Mouse (Mus musculus): ENCODE data around the gene Cacul1. TPM values are rescaled to one million over a fixed set of nuclear protein-coding genes. Genes with fewer than 3 reads are reported as not detected.

Cacul1 gene
- polyA plus RNA-seq, 1 experiment from 2014 or later, result 30.9 TPM

- Histone ChIP-seq H3K9ac (ENCODE audit: low read depth, low read length) (no peak overlapping the region), H3K4me3 (ENCODE audit: low read depth, low read length) (no peak overlapping the region), H3K4me1 (replicated peaks; ENCODE audit: control insufficient read depth, insufficient read depth, low read length) (no peaks in the 10 kb centered on the region), H3K4me2 (replicated peaks; ENCODE audit: low read depth, low read length) (no peak overlapping the region), H3K36me3 (ENCODE audit: control insufficient read depth, insufficient read depth, low read length) (no peaks in the 10 kb centered on the region), H3K27ac (ENCODE audit: low read depth, low read length) (no peak overlapping the region), H3K9me3 (ENCODE audit: control insufficient read depth, low read length) (no peaks in the 10 kb centered on the region), H3K27me3 (ENCODE audit: control insufficient read depth, insufficient read depth, low read length) (no peaks in the 10 kb centered on the region)
- ATAC-seq (ENCODE audit: low FRiP score) (no peak), DNase-seq (ENCODE audit: low spot score) (no peak)
- WGBS, result 90% methylated on average over 3 of the region's 3 CpGs
Measured at GRCm38 (mm10) chr19:60524678-60525077, 56.1 kb downstream of the Cacul1 start.

- no peak overlapping the region for H3K27ac ChIP-seq (ENCODE audit: low read depth, low read length)
- H3K9me3 ChIP-seq (ENCODE audit: control insufficient read depth, low read length), result no peaks in the 10 kb centered on the region
- no peak overlapping the region for H3K9ac ChIP-seq (ENCODE audit: low read depth, low read length)
- H3K4me3 ChIP-seq (ENCODE audit: low read depth, low read length), result no peak overlapping the region
- H3K36me3 ChIP-seq (ENCODE audit: control insufficient read depth, insufficient read depth, low read length), result no peaks in the 10 kb centered on the region
- no peak overlapping the region for H3K4me2 ChIP-seq (replicated peaks; ENCODE audit: low read depth, low read length)
- H3K4me1 ChIP-seq (replicated peaks; ENCODE audit: control insufficient read depth, insufficient read depth, low read length), result no peaks in the 10 kb centered on the region
- DNase-seq (ENCODE audit: low spot score), result no peak
- WGBS, result 95% methylated on average over 3 of the region's 3 CpGs
- ATAC-seq (ENCODE audit: low FRiP score), result no peak
- H3K27me3 ChIP-seq (ENCODE audit: control insufficient read depth, insufficient read depth, low read length), result no peaks in the 10 kb centered on the region
Measured at GRCm38 (mm10) chr19:60520131-60520530, 60.7 kb downstream of the Cacul1 start.

- no peak for ATAC-seq (ENCODE audit: low FRiP score)
Measured at GRCm38 (mm10) chr19:60515064-60515463, 65.8 kb downstream of the Cacul1 start.

GRCm38 (mm10) chr19:60513431-60513830 lies 67.4 kb downstream of the Cacul1 start:
- H3K4me1 ChIP-seq (replicated peaks; ENCODE audit: control insufficient read depth, insufficient read depth, low read length), result no peaks in the 10 kb centered on the region
- H3K9me3 ChIP-seq (ENCODE audit: control insufficient read depth, low read length), result no peaks in the 10 kb centered on the region
- no peaks in the 10 kb centered on the region for H3K36me3 ChIP-seq (ENCODE audit: control insufficient read depth, insufficient read depth, low read length)
- H3K27ac ChIP-seq (ENCODE audit: low read depth, low read length), result no peak overlapping the region
- H3K4me3 ChIP-seq (ENCODE audit: low read depth, low read length), result no peak overlapping the region
- H3K4me2 ChIP-seq (replicated peaks; ENCODE audit: low read depth, low read length), result no peak overlapping the region
- WGBS, result 59% methylated on average over 3 of the region's 3 CpGs
- H3K27me3 ChIP-seq (ENCODE audit: control insufficient read depth, insufficient read depth, low read length), result no peaks in the 10 kb centered on the region
- DNase-seq (ENCODE audit: low spot score) (no peak), ATAC-seq (ENCODE audit: low FRiP score) (no peak)
- no peak overlapping the region for H3K9ac ChIP-seq (ENCODE audit: low read depth, low read length)

More at GRCm38 (mm10) chr19:60515064-60515463, 65.8 kb downstream of the Cacul1 start:
- Histone ChIP-seq H3K4me1 (replicated peaks; ENCODE audit: control insufficient read depth, insufficient read depth, low read length) (no peaks in the 10 kb centered on the region), H3K36me3 (ENCODE audit: control insufficient read depth, insufficient read depth, low read length) (no peaks in the 10 kb centered on the region), H3K4me2 (replicated peaks; ENCODE audit: low read depth, low read length) (no peak overlapping the region), H3K27me3 (ENCODE audit: control insufficient read depth, insufficient read depth, low read length) (no peaks in the 10 kb centered on the region), H3K9ac (ENCODE audit: low read depth, low read length) (no peak overlapping the region), H3K4me3 (ENCODE audit: low read depth, low read length) (no peak overlapping the region), H3K9me3 (ENCODE audit: control insufficient read depth, low read length) (no peaks in the 10 kb centered on the region), H3K27ac (ENCODE audit: low read depth, low read length) (no peak overlapping the region)
- DNase-seq (ENCODE audit: low spot score), result no peak
- WGBS, result 76% methylated on average over 2 of the region's 2 CpGs

- Histone ChIP-seq H3K27me3 (ENCODE audit: control insufficient read depth, insufficient read depth, low read length) (no peaks in the 10 kb centered on the region), H3K4me1 (replicated peaks; ENCODE audit: control insufficient read depth, insufficient read depth, low read length) (no peaks in the 10 kb centered on the region), H3K9me3 (ENCODE audit: control insufficient read depth, low read length) (no peaks in the 10 kb centered on the region), H3K4me2 (replicated peaks; ENCODE audit: low read depth, low read length) (no peak overlapping the region), H3K4me3 (ENCODE audit: low read depth, low read length) (no peak overlapping the region), H3K36me3 (ENCODE audit: control insufficient read depth, insufficient read depth, low read length) (no peaks in the 10 kb centered on the region), H3K9ac (ENCODE audit: low read depth, low read length) (no peak overlapping the region), H3K27ac (ENCODE audit: low read depth, low read length) (no peak overlapping the region)
- DNase-seq (ENCODE audit: low spot score) (no peak), ATAC-seq (ENCODE audit: low FRiP score) (no peak)
Measured at GRCm38 (mm10) chr19:60500209-60500608, 80.6 kb downstream of the Cacul1 start.

GRCm38 (mm10) chr19:60497171-60497570 lies 83.7 kb downstream of the Cacul1 start:
- H3K36me3 ChIP-seq (ENCODE audit: control insufficient read depth, insufficient read depth, low read length), result no peaks in the 10 kb centered on the region
- DNase-seq (ENCODE audit: low spot score), result no peak
- H3K27me3 ChIP-seq (ENCODE audit: control insufficient read depth, insufficient read depth, low read length), result no peaks in the 10 kb centered on the region
- H3K9ac ChIP-seq (ENCODE audit: low read depth, low read length), result no peak overlapping the region
- no peak overlapping the region for H3K27ac ChIP-seq (ENCODE audit: low read depth, low read length)
- no peak overlapping the region for H3K4me2 ChIP-seq (replicated peaks; ENCODE audit: low read depth, low read length)
- ATAC-seq (ENCODE audit: low FRiP score), result no peak
- no peaks in the 10 kb centered on the region for H3K4me1 ChIP-seq (replicated peaks; ENCODE audit: control insufficient read depth, insufficient read depth, low read length)
- no peak overlapping the region for H3K4me3 ChIP-seq (ENCODE audit: low read depth, low read length)
- no peaks in the 10 kb centered on the region for H3K9me3 ChIP-seq (ENCODE audit: control insufficient read depth, low read length)
- 73% methylated on average over 4 of the region's 4 CpGs for WGBS

- ATAC-seq (ENCODE audit: low FRiP score), result no peak
- Histone ChIP-seq H3K4me3 (ENCODE audit: low read depth, low read length) (no peak overlapping the region), H3K4me1 (replicated peaks; ENCODE audit: control insufficient read depth, insufficient read depth, low read length) (no peaks in the 10 kb centered on the region), H3K9ac (ENCODE audit: low read depth, low read length) (no peak overlapping the region), H3K27me3 (ENCODE audit: control insufficient read depth, insufficient read depth, low read length) (no peaks in the 10 kb centered on the region), H3K36me3 (ENCODE audit: control insufficient read depth, insufficient read depth, low read length) (no peaks in the 10 kb centered on the region), H3K27ac (ENCODE audit: low read depth, low read length) (no peak overlapping the region), H3K4me2 (replicated peaks; ENCODE audit: low read depth, low read length) (no peak overlapping the region), H3K9me3 (ENCODE audit: control insufficient read depth, low read length) (no peaks in the 10 kb centered on the region)
- DNase-seq (ENCODE audit: low spot score), result no peak
- 61% methylated on average over 3 of the region's 3 CpGs for WGBS
Measured at GRCm38 (mm10) chr19:60495772-60496171, 85.1 kb downstream of the Cacul1 start.

- Histone ChIP-seq H3K9ac (ENCODE audit: low read depth, low read length) (no peak overlapping the region), H3K9me3 (ENCODE audit: control insufficient read depth, low read length) (no peaks in the 10 kb centered on the region), H3K27ac (ENCODE audit: low read depth, low read length) (no peak overlapping the region), H3K27me3 (ENCODE audit: control insufficient read depth, insufficient read depth, low read length) (no peaks in the 10 kb centered on the region), H3K4me3 (ENCODE audit: low read depth, low read length) (no peak overlapping the region), H3K36me3 (ENCODE audit: control insufficient read depth, insufficient read depth, low read length) (no peaks in the 10 kb centered on the region), H3K4me2 (replicated peaks; ENCODE audit: low read depth, low read length) (no peak overlapping the region), H3K4me1 (replicated peaks; ENCODE audit: control insufficient read depth, insufficient read depth, low read length) (no peaks in the 10 kb centered on the region)
- 77% methylated on average over 1 of the region's 1 CpGs for WGBS
- ATAC-seq (ENCODE audit: low FRiP score) (no peak), DNase-seq (ENCODE audit: low spot score) (no peak)
Measured at GRCm38 (mm10) chr19:60489566-60489965, 91.3 kb downstream of the Cacul1 start.

- Histone ChIP-seq H3K9ac (ENCODE audit: low read depth, low read length) (no peak overlapping the region), H3K27me3 (ENCODE audit: control insufficient read depth, insufficient read depth, low read length) (no peaks in the 10 kb centered on the region), H3K9me3 (ENCODE audit: control insufficient read depth, low read length) (no peaks in the 10 kb centered on the region), H3K4me2 (replicated peaks; ENCODE audit: low read depth, low read length) (no peak overlapping the region), H3K4me1 (replicated peaks; ENCODE audit: control insufficient read depth, insufficient read depth, low read length) (no peaks in the 10 kb centered on the region), H3K36me3 (ENCODE audit: control insufficient read depth, insufficient read depth, low read length) (no peaks in the 10 kb centered on the region), H3K27ac (ENCODE audit: low read depth, low read length) (no peak overlapping the region), H3K4me3 (ENCODE audit: low read depth, low read length) (no peak overlapping the region)
- ATAC-seq (ENCODE audit: low FRiP score) (no peak), DNase-seq (ENCODE audit: low spot score) (no peak)
Measured at GRCm38 (mm10) chr19:60485261-60485660, 95.6 kb downstream of the Cacul1 start.

Measured in hindbrain, embryonic 11.5 days (tissue).